Mouse (Mus musculus) left cerebral cortex, adult 6 months (tissue): Measurements from ENCODE around the gene Gad2. TPM values are rescaled to one million over a fixed set of nuclear protein-coding genes. Genes with fewer than 3 reads are reported as not detected.

Experiments used
- long read RNA-seq, 2 experiments: library from polyadenylated mRNA; unstranded; transcript quantifications; one replicate each; pipeline ENCODE4 v2.0.0; 2019 to 2020
- polyA plus RNA-seq: library from polyadenylated mRNA; unstranded; fragments of <200 nt; fragmentation: Nextera tagmentation; gene quantifications from 2 replicates; pipeline ENCODE4 v1.2.3, GENCODE M21; 2021

The Gad2 gene
- polyA plus RNA-seq = 32.9 and 51.0 TPM in 2 replicates
- long read RNA-seq, experiment 1, full-length matches to known transcripts = 170 of 265 reads
- long read RNA-seq, experiment 1, partial matches to known transcripts = 34 of 265 reads
- long read RNA-seq, experiment 1, other reads (novel, unspliced or antisense) = 61 of 265 reads
- long read RNA-seq, experiment 2, full-length matches to known transcripts = 64 of 142 reads
- long read RNA-seq, experiment 2, partial matches to known transcripts = 33 of 142 reads
- long read RNA-seq, experiment 2, other reads (novel, unspliced or antisense) = 45 of 142 reads

GRCm38 (mm10) chr2:22621828-22622731, at the start of gene Gad2:
Gad2 (plus strand) TSS chr2:22622205.

Other genes starting within 250 kb of the Gad2 start
- gene Apbb1ip, start 151.9 kb downstream of the Gad2 start, polyA plus RNA-seq = 3.1 and 3.8 TPM in 2 replicates